Mouse (Mus musculus) forebrain, embryonic 16.5 days (tissue): Measurements from ENCODE around the gene Oit1. TPM values are rescaled to one million over a fixed set of nuclear protein-coding genes. Genes with fewer than 3 reads are reported as not detected.

Source experiments
- ATAC-seq: fragments of 200-750 bp; cut with Nextera tagmentation; 2 replicates; pipeline ENCODE4 v1.8.0; 2017; ENCODE audit warnings: mild to moderate bottlenecking, moderate library complexity
- H3K27ac ChIP-seq: fragments of 300-500 bp; sonication (generic); 2 replicates; pipeline ENCODE4 v1.5.1; 2014; ENCODE audit warnings: low read length, control low read depth
- H3K27me3 ChIP-seq: fragments of 300-500 bp; sonication (generic); replicated peaks from 2 replicates; pipeline ENCODE4 v1.6.1; 2014; ENCODE audit warnings: low read length; ENCODE audit not compliant: control insufficient read depth, insufficient read depth
- H3K36me3 ChIP-seq: fragments of 300-500 bp; sonication (generic); 2 replicates; pipeline ENCODE4 v1.6.1; 2014; ENCODE audit not compliant: control insufficient read depth, insufficient read depth
- H3K4me1 ChIP-seq: fragments of 300-500 bp; sonication (generic); replicated peaks from 2 replicates; pipeline ENCODE4 v1.6.1; 2014; ENCODE audit warnings: low read length; ENCODE audit not compliant: control insufficient read depth, insufficient read depth
- H3K4me2 ChIP-seq: fragments of 300-500 bp; sonication (generic); 2 replicates; pipeline ENCODE4 v1.6.1; 2014; ENCODE audit warnings: mild to moderate bottlenecking, low read length, control low read depth
- H3K4me3 ChIP-seq: fragments of 300-500 bp; sonication (generic); replicated peaks from 2 replicates; pipeline ENCODE4 v1.5.1; 2014; ENCODE audit warnings: mild to moderate bottlenecking, low read length, control low read depth
- H3K9ac ChIP-seq: fragments of 300-500 bp; sonication (generic); replicated peaks from 2 replicates; pipeline ENCODE4 v1.6.1; 2014; ENCODE audit warnings: low read depth, low read length, control low read depth
- H3K9me3 ChIP-seq: fragments of 300-500 bp; sonication (generic); 2 replicates; pipeline ENCODE4 v1.6.1; 2016; ENCODE audit warnings: low read length; ENCODE audit not compliant: control insufficient read depth
- WGBS: fragments of 180-500 bp; shearing (Covaris S2); extraction: QIAGEN DNeasy Blood & Tissue Kit; methylation state at CpG from one replicate; pipeline ENCODE4 v1.1.7; 2014; 5-methylcytosine and 5-hydroxymethylcytosine counted together
- polyA plus RNA-seq: library from polyadenylated mRNA; unstranded; fragments of >200 nt; fragmentation: Nextera tagmentation; extraction: Ambion mirVana; gene quantifications from 2 replicates; pipeline ENCODE4 v1.2.1, GENCODE M21; 2015

The Oit1 gene
- polyA plus RNA-seq, result not detected in 2 replicates

DNA sequence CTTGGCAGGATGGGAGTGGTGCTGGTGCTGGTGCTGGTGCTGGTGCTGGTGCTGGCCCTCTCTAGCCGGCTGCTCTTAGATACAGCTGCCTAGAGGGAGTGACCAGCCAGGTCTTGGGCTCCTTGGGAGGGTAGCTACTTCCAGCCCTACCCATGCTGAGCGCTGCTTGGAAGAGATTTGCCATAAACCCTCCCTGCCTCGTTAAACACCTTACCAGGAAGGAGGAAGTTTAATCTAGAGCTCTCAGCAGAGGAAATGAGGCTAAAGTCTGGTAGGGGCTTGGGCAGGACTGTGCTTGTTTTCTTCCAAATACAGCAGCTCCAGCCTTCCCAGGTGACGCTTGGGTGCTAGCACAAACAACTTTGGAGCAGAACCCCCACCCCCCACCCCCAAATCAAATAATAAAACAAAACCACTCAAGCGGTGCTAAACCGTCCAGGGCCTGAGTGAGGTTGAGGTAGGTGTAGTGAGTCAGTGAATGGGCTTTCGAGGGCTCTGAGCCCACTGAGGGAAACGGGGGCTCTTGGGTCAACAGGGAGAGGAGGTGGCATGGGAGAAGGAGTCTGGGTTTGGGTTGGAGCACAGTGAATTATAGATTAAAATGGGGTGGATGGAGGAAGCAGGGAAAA is at the start of gene Oit1:
TSS of gene Oit1 (minus strand) at position 70 of the 629 bp plus-strand sequence.
- no peaks in the 10 kb centered on the region for H3K4me1 ChIP-seq
- no peak within 1 kb of the TSS for H3K9ac ChIP-seq
- no peak within 1 kb of the TSS for H3K4me2 ChIP-seq
- no peak within 1 kb of the TSS for H3K27ac ChIP-seq
- ATAC-seq, result no peak
- no peaks in the 10 kb centered on the region for H3K36me3 ChIP-seq
- WGBS, result 67% methylated on average over 8 of the region's 8 CpGs
- H3K4me3 ChIP-seq, result no peak within 1 kb of the TSS
- no peaks in the 10 kb centered on the region for H3K9me3 ChIP-seq
- no peaks in the 10 kb centered on the region for H3K27me3 ChIP-seq

DNA sequence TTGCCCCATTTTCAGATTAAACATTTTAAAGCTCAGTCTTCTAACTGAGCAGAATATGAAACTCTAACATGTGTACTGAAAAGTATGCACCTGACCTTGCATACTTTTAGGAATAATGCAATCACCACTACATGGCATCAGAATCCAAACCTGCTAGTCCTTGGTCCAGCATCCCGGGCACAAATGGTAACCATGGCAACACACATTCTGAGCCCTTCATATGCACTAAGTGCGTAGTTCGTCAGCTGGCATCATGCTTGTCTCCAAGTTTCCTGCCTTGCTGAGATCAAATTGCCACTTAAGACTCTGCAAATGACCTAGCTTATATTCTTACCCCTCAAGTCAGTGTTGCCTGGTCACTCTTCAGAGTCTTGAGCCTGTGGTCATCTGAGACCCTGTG is 44.3 kb upstream of the Oit1 start:
- Histone ChIP-seq H3K27me3 (no peaks in the 10 kb centered on the region), H3K4me3 (no peak overlapping the region), H3K27ac (no peak overlapping the region), H3K9me3 (no peaks in the 10 kb centered on the region), H3K4me1 (peaks cover 8% of the 10 kb centered on the region), H3K4me2 (no peak overlapping the region), H3K9ac (no peak overlapping the region), H3K36me3 (no peaks in the 10 kb centered on the region)
- ATAC-seq, result 0 out of 2 replicates have a peak, but pooled peaks have one; percentile 31
- WGBS, result 54% methylated on average over 3 of the region's 3 CpGs

DNA sequence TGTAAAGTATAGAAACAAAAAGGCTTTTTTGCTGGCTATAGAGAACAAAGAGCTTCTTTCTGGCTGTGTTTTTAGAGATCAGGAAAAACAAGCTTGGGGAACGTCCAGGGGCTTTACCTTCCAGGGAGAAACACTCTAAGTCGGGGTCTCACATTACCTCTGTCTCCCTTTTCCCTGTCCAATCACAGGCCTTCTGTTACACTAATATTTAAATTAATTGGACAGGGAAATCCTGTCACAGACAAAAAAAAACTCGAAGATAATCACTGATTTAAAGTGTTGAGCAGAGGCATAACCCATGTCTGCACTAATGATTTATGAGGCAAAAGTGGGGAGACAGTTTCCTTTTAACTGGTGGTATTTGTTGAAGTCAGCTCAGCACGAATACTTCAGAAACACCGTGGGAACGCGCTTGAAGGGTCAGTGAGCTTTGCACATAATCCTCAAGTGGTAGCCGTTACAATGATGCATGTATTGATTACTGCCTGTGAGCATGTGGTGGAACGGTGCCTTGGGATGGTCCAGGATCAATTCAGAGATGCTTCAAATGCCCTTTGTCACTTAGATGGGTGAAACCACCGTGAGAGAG is 42.7 kb upstream of the Oit1 start:
- no peak for ATAC-seq
- H3K4me3 ChIP-seq, result no peak overlapping the region
- 24% methylated on average over 10 of the region's 10 CpGs for WGBS
- H3K4me1 ChIP-seq, result peaks cover 8% of the 10 kb centered on the region
- H3K4me2 ChIP-seq, result no peak overlapping the region
- no peaks in the 10 kb centered on the region for H3K9me3 ChIP-seq
- no peaks in the 10 kb centered on the region for H3K36me3 ChIP-seq
- no peaks in the 10 kb centered on the region for H3K27me3 ChIP-seq
- no peak overlapping the region for H3K27ac ChIP-seq
- H3K9ac ChIP-seq, result no peak overlapping the region

DNA sequence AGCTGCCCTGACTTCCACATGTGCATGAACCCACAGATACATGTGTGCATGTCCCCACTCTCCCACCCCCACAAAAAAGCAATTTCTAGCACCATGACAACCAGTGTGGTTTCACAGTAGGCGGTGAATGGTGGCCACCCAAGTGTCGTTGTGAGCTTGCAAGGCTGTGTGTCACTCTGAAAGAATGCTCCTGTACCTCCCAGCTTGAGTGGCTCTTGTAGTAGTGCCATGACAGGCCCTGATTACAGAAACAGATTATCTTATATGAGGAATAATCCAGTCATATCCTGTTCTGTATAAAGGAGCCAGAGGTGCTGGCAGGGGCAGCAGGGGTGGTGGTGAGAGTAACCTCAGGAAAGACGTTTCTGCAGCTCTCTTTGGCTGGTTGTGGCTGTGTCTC is 40.1 kb upstream of the Oit1 start:
- WGBS, result 59% methylated on average over 3 of the region's 3 CpGs
- Histone ChIP-seq H3K4me3 (no peak overlapping the region), H3K4me1 (peaks cover 8% of the 10 kb centered on the region), H3K27ac (no peak overlapping the region), H3K4me2 (no peak overlapping the region), H3K9ac (no peak overlapping the region), H3K36me3 (no peaks in the 10 kb centered on the region), H3K9me3 (no peaks in the 10 kb centered on the region), H3K27me3 (no peaks in the 10 kb centered on the region)
- ATAC-seq, result no peak

DNA sequence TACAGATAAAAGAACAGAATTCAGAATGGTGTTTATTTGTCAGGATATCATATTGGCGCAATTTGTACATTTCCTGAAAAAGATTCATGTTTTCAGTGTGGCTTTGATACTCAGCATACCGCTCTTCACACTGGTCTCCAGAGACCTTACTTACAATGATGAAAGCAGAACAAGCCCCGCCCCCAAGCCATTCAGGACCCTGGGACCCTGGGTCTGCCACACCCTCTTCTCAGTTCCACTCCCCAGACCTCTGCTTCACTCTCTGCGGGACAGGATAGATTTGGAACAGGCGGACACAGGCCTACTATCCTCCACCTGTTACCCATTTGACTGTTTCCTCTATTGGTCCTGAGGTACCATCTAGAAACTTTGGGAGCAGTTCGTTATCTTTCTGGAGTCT is 27.4 kb upstream of the Oit1 start:
- Histone ChIP-seq H3K4me3 (no peak overlapping the region), H3K9me3 (no peaks in the 10 kb centered on the region), H3K4me2 (no peak overlapping the region), H3K27ac (no peak overlapping the region), H3K36me3 (no peaks in the 10 kb centered on the region), H3K4me1 (no peaks in the 10 kb centered on the region), H3K27me3 (no peaks in the 10 kb centered on the region), H3K9ac (no peak overlapping the region)
- WGBS, result 67% methylated on average over 6 of the region's 6 CpGs
- no peak for ATAC-seq

DNA sequence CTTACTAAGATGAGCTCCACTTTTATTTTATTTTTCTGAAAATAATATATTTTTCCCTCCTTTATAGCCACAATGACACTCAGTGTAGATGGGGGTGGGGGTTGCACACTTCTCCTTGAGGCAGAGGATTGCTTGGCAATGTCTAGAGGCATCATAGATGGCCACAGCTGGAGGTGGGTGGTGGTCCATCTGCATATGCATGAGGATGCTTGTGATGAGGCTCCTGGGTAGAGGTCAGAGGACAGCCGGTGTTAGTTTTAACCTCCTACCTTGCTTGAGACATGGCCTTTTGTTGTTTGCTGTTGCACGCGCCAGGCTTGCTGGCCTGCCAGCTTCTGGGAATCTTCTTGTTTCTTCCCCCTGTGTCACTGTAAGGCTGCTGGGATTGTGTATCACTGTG is 24.8 kb upstream of the Oit1 start:
- 82% methylated on average over 3 of the region's 3 CpGs for WGBS
- H3K9ac ChIP-seq, result no peak overlapping the region
- H3K27me3 ChIP-seq, result no peaks in the 10 kb centered on the region
- H3K4me2 ChIP-seq, result no peak overlapping the region
- H3K9me3 ChIP-seq, result no peaks in the 10 kb centered on the region
- H3K36me3 ChIP-seq, result no peaks in the 10 kb centered on the region
- ATAC-seq, result no peak
- no peaks in the 10 kb centered on the region for H3K4me1 ChIP-seq
- H3K27ac ChIP-seq, result no peak overlapping the region
- no peak overlapping the region for H3K4me3 ChIP-seq

DNA sequence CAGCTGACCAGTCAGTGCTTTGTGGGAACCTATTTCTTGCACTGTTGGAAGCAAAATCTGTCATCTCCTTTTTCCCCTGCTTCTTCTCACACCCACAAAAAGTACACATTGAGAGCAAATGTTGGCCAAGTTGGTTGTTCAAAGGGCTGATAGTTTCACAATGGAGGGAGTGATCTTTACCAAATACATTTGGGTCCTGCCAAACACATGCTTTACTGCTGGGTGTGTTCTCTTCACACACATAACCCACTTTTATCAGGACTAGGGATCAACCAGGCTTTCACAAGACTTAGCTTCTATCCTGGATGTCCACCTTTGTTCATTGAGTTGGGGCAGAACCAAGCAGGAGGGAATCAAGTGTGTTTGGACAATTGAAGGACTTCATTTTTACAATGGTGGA is 20.0 kb upstream of the Oit1 start:
- H3K4me1 ChIP-seq, result no peaks in the 10 kb centered on the region
- no peak overlapping the region for H3K4me3 ChIP-seq
- H3K27ac ChIP-seq, result no peak overlapping the region
- no peak overlapping the region for H3K4me2 ChIP-seq
- H3K27me3 ChIP-seq, result no peaks in the 10 kb centered on the region
- no peaks in the 10 kb centered on the region for H3K36me3 ChIP-seq
- H3K9me3 ChIP-seq, result no peaks in the 10 kb centered on the region
- no peak for ATAC-seq
- no peak overlapping the region for H3K9ac ChIP-seq

DNA sequence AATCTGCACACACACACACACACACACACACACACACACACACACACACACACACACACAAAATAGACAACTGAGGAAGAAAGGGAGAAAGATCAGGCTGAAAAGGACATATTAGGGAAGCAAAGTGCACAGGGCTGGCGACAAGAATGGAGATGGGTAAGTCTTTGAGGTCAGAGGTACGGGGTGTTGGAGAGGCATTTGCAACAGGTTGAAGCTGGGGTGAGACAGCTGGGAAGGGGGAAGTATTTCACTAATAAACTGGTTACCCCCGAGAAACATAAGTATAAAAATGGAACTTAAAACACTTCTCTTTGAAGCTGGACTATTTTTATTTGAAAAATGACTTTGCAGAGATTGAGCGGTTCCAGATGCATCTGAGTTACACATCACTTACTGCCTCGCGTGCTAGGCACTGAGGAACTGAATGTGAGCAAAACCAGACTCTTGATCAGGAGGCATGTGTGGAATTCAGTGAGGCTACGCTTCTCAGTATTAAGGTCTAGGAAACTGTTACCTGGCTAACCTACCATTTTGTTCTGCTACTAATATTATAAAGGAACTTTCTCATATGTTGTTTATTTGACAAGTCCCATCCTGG is 17.2 kb upstream of the Oit1 start:
- Histone ChIP-seq H3K9me3 (no peaks in the 10 kb centered on the region), H3K36me3 (no peaks in the 10 kb centered on the region), H3K4me3 (no peak overlapping the region), H3K27me3 (no peaks in the 10 kb centered on the region), H3K9ac (no peak overlapping the region), H3K27ac (no peak overlapping the region), H3K4me2 (no peak overlapping the region), H3K4me1 (no peaks in the 10 kb centered on the region)
- ATAC-seq, result no peak
- WGBS, result 91% methylated on average over 7 of the region's 7 CpGs

DNA sequence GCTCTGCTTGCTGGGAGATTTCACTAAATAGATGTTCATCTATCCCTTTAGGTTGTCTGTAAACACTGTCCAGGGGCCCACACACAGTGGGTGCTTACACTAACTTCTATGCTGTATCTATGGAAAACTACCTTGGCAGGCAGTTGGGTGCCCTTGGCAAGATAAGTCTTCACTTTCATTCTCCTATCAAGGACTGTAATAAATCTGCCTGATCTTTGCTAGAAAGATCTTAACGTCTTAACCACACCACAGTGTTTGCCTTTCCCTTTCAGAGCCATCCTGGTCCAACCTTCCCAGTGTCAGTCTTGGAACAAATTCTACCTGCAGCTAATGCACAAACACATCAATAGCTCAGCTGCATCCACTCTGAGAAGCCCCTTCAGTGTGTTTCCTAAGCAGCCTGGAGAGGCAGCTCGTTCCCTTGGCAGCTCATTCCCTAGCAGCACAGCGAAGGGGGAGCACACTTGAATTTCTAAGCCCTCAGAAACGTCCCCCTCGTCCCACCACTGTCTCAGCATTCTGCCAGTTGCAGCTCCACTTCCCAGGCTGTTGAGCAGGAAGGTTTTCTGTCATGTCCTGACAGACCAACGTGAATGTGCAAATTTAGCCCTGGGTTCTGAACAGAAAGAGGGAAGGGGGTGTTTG is 13.7 kb upstream of the Oit1 start:
- Histone ChIP-seq H3K4me1 (no peaks in the 10 kb centered on the region), H3K4me2 (no peak overlapping the region), H3K36me3 (no peaks in the 10 kb centered on the region), H3K4me3 (no peak overlapping the region), H3K9me3 (no peaks in the 10 kb centered on the region), H3K27me3 (no peaks in the 10 kb centered on the region), H3K9ac (no peak overlapping the region), H3K27ac (no peak overlapping the region)
- ATAC-seq, result no peak
- WGBS, result 49% methylated on average over 6 of the region's 6 CpGs
